17 mouse cellular contexts compared by ENCODE assay signal in the genomic region with DNA sequence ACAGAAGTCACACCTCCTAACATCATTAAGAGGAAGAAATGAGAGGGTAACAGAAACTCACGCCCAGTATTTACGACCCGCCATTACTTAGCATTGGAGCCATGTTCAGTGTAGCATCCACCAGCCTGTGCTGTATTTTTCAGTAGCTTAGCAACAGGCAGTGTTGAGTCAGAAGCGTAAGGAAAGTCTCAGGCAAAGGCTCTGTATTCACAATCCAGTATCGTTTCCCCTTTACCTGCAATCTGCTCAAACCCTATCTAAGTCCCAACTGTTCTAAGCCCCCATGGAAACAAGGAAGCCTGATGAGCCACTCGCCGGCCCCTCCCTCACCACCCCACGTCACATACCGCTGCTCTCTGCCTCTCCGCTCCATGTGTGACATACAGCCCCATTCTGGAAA.
DNase-seq lines count a peak whose midpoint lies in the region; ATAC-seq and TF ChIP-seq lines count a peak whose summit lies in the region.
"Had no signal": no experiment of that assay in that cellular context is flagged by ENCODE, and none has a peak within 500 bp of the region (broad histone marks: within the 10 kb centered on the region; RNA-seq: fewer than 3 reads in every experiment).

No protein-coding gene starts in this region.

- no peak for TF ChIP-seq POLR2A in lung, adult 2 months (IDR thresholded peaks at IDR 0.05; ENCODE audit: borderline replicate concordance, extremely low read depth, low read depth, low read length)

- peak; percentile 69 for ATAC-seq in frontal cortex, adult (ENCODE audit: low TSS enrichment)

- WGBS in lung, adult 2 months, result 88% methylated on average over 10 of the region's 10 CpGs

- H3K27me3 ChIP-seq in megakaryocyte, embryonic 14.5 days (replicated peaks), result no peaks in the 10 kb centered on the region
- H3K27me3 ChIP-seq: embryonic facial prominence, embryonic 12.5 days; heart, embryonic 12.5 days; hindbrain, embryonic 15.5 days; limb, embryonic 13.5 days; neural tube, embryonic 13.5 days had no signal

- no peaks in the 10 kb centered on the region for H3K4me1 ChIP-seq in lung, adult 2 months (ENCODE audit: control insufficient read depth, insufficient read depth, low read length)
- peaks cover 92% of the 10 kb centered on the region for H3K4me1 ChIP-seq in megakaryocyte, embryonic 14.5 days
- H3K4me1 ChIP-seq: embryonic facial prominence, embryonic 12.5 days; midbrain, embryonic 10.5 days had no signal

- peak overlapping the region; percentile 82 for H3K27ac ChIP-seq in layer of hippocampus, adult 2 months
- H3K27ac ChIP-seq: embryonic facial prominence, embryonic 12.5 days; hindbrain, embryonic 15.5 days; limb, embryonic 13.5 days; midbrain, embryonic 10.5 days; neural tube, embryonic 13.5 days had no signal

- H3K9me3 ChIP-seq in megakaryocyte, embryonic 14.5 days, result no peaks in the 10 kb centered on the region
- H3K9me3 ChIP-seq: embryonic facial prominence, embryonic 12.5 days; heart, embryonic 12.5 days; hindbrain, embryonic 15.5 days; limb, embryonic 13.5 days; midbrain, embryonic 10.5 days; neural tube, embryonic 13.5 days had no signal

- no peak for DNase-seq in frontal cortex, postnatal 10 days (ENCODE audit: low spot score in 2 of 2)
- DNase-seq in lung, postnatal 36 days, result peak; percentile 30
- no peak for DNase-seq in lung, adult 2 months
- peak; percentile 37 to 57 for DNase-seq in layer of hippocampus, adult 2 months (ENCODE audit: low spot score in 2 of 2)
- DNase-seq in kidney, postnatal 4 days, result no peak
- DNase-seq in cerebellum, postnatal 14 days, result no peak
- DNase-seq: adrenal gland, postnatal 14 days; cerebellum, adult 18-20 months; kidney, postnatal 25 days had no signal

- no peak for TF ChIP-seq CTCF in lung, adult 2 months (IDR thresholded peaks at IDR 0.05; ENCODE audit: insufficient read depth, low read length)
- no peak for TF ChIP-seq CTCF in layer of hippocampus, adult 2 months (conservative IDR thresholded peaks at IDR 0.05)

- H3K4me3 ChIP-seq in lung, adult 2 months (replicated peaks; ENCODE audit: extremely low read depth, low read depth, low read length), result no peak overlapping the region
- H3K4me3 ChIP-seq in layer of hippocampus, adult 2 months, result no peak overlapping the region
- peak overlapping the region; percentile 50 for H3K4me3 ChIP-seq in megakaryocyte, embryonic 14.5 days (replicated peaks)
- H3K4me3 ChIP-seq: embryonic facial prominence, embryonic 12.5 days; heart, embryonic 12.5 days; hindbrain, embryonic 15.5 days; limb, embryonic 13.5 days; midbrain, embryonic 10.5 days; neural tube, embryonic 13.5 days had no signal

- peaks cover 24% of the 10 kb centered on the region for H3K36me3 ChIP-seq in megakaryocyte, embryonic 14.5 days (replicated peaks; ENCODE audit: low read length)
- H3K36me3 ChIP-seq: embryonic facial prominence, embryonic 12.5 days; heart, embryonic 12.5 days; hindbrain, embryonic 15.5 days; midbrain, embryonic 10.5 days; neural tube, embryonic 13.5 days had no signal

Comparison
In these comparisons a context has a peak if more than half of its experiments do, and no peak if none do; other contexts are left out.
1. DNase-seq: peak in lung, postnatal 36 days (single experiment) and layer of hippocampus, adult 2 months (2 of 2); none in frontal cortex, postnatal 10 days (0 of 2), lung, adult 2 months (single experiment), kidney, postnatal 4 days (0 of 2) and cerebellum, postnatal 14 days (0 of 2).